Mouse (Mus musculus): ENCODE measurements around the gene Atg4d.

DNA sequence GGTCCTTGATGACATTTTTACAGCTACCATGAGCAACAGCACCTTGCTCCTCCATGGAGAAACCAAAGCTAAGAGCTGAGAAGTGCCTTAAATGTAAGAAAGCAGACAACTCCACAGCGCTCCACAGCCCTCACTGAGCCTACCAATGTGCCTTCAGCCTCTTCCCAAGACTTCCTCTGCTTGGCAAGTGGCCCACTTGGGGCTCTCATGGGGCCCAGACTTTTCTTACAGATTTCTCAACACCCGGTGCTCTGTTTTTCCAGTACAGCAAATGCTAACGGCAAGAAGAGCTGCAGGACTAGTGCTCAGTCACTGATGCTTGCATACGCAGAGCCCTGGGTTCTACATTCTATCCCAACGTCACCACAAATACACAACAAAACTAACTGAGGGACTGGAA, 12.7 kb downstream of the Atg4d start:
- TF ChIP-seq CTCF (IDR thresholded peaks at IDR 0.05; ENCODE audit: low read depth, low read length) (no peak), POLR2A (IDR thresholded peaks at IDR 0.05; ENCODE audit: borderline replicate concordance, low read depth, low read length) (no peak)
